Mouse (Mus musculus) hindbrain, embryonic 11.5 days (tissue): ENCODE measurements around the gene Pla2g2c. TPM values are rescaled to one million over a fixed set of nuclear protein-coding genes. Genes with fewer than 3 reads are reported as not detected.

ENCODE experiments used
- ATAC-seq: fragments of 200-750 bp; cut with Nextera tagmentation; 2 replicates; pipeline ENCODE4 v1.8.0; 2017; ENCODE audit warnings: mild to moderate bottlenecking, moderate TSS enrichment, moderate library complexity; ENCODE audit not compliant: low FRiP score
- DNase-seq: peaks from one replicate; pipeline ENCODE4 v3.0.0-alpha.2; 2015; ENCODE audit warnings: low spot score
- H3K27ac ChIP-seq: fragments of 300-500 bp; sonication (generic); 2 replicates; pipeline ENCODE4 v1.5.1; 2014; ENCODE audit warnings: mild to moderate bottlenecking, low read depth, low read length
- H3K27me3 ChIP-seq: fragments of 300-500 bp; sonication (generic); 2 replicates; pipeline ENCODE4 v1.6.1; 2014; ENCODE audit warnings: mild to moderate bottlenecking, low read length, moderate library complexity, mixed read lengths; ENCODE audit not compliant: control insufficient read depth, insufficient read depth
- H3K36me3 ChIP-seq: fragments of 300-500 bp; sonication (generic); 2 replicates; pipeline ENCODE4 v1.6.1; 2014; ENCODE audit warnings: mild to moderate bottlenecking, low read length, moderate library complexity, mixed read lengths; ENCODE audit not compliant: control insufficient read depth, insufficient read depth
- H3K4me1 ChIP-seq: fragments of 300-500 bp; sonication (generic); replicated peaks from 2 replicates; pipeline ENCODE4 v1.6.1; 2014; ENCODE audit warnings: low read length, mixed read lengths; ENCODE audit not compliant: control insufficient read depth, insufficient read depth
- H3K4me2 ChIP-seq: fragments of 300-500 bp; sonication (generic); replicated peaks from 2 replicates; pipeline ENCODE4 v1.6.1; 2014; ENCODE audit warnings: mild to moderate bottlenecking, low read depth, low read length
- H3K4me3 ChIP-seq: fragments of 300-500 bp; sonication (generic); 2 replicates; pipeline ENCODE4 v1.5.1; 2014; ENCODE audit warnings: low read depth, low read length
- H3K9ac ChIP-seq: fragments of 300-500 bp; sonication (generic); 2 replicates; pipeline ENCODE4 v1.6.1; 2014; ENCODE audit warnings: low read depth, low read length
- H3K9me3 ChIP-seq: fragments of 300-500 bp; sonication (generic); 2 replicates; pipeline ENCODE4 v1.6.1; 2016; ENCODE audit warnings: low read length; ENCODE audit not compliant: control insufficient read depth
- WGBS: fragments of 180-500 bp; shearing (Covaris S2); extraction: QIAGEN DNeasy Blood & Tissue Kit; methylation state at CpG from one replicate; pipeline ENCODE4 v1.1.7; 2014; 5-methylcytosine and 5-hydroxymethylcytosine counted together
- polyA plus RNA-seq: library from polyadenylated mRNA; unstranded; fragments of >200 nt; fragmentation: Nextera tagmentation; extraction: Ambion mirVana; gene quantifications from 2 replicates; pipeline ENCODE4 v1.2.1, GENCODE M21; 2014

Pla2g2c gene
- polyA plus RNA-seq, 1 experiment from 2014 or later = 0.48 TPM

DNA sequence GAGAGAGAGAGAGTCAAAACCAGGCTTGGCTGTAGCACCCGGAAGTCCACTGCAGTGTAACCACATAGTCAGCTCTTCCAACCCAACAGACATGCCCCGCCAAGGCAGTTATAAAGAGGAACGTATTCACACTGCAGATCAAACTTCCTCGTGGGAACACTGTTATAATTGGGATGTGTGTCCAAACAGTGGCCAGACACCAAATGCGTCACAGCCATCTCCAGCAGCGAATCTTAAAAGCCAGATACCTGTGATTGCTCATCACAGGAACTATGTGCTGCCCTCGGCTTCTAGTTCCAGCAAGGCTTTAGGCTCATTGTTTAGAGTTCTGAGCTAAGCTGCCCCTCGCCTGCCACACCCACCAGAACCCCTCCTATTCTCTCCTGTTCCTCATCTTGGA is 22.1 kb upstream of the Pla2g2c start:
- Histone ChIP-seq H3K4me2 (no peak overlapping the region), H3K4me1 (no peaks in the 10 kb centered on the region), H3K9me3 (no peaks in the 10 kb centered on the region), H3K4me3 (no peak overlapping the region), H3K27ac (no peak overlapping the region), H3K9ac (no peak overlapping the region), H3K36me3 (no peaks in the 10 kb centered on the region), H3K27me3 (no peaks in the 10 kb centered on the region)
- ATAC-seq (no peak), DNase-seq (no peak)
- WGBS = 86% methylated on average over 8 of the region's 8 CpGs

DNA sequence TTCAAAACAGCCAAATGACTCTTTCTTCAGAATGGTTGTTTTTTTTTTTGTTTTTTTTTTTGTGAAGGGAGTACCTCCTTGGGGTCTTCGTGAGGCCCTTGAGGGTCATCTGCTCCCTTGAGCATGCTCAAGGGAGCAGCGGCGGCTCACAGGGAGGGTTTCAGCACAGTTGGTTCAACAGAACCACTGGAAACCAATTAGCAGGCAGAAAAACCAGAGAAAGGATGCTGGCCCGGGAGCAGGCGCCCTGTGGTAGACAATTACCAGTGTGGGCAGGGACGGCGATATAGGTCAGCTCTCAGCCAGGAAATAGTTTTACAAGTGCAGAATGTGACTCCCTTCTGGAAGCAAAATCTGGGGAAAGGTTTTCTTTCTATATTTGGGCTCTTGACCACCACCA is 21.0 kb upstream of the Pla2g2c start:
- no peaks in the 10 kb centered on the region for H3K9me3 ChIP-seq
- ATAC-seq (no peak), DNase-seq (no peak)
- H3K4me2 ChIP-seq = no peak overlapping the region
- no peak overlapping the region for H3K4me3 ChIP-seq
- no peaks in the 10 kb centered on the region for H3K36me3 ChIP-seq
- H3K9ac ChIP-seq = no peak overlapping the region
- H3K27ac ChIP-seq = no peak overlapping the region
- 71% methylated on average over 7 of the region's 7 CpGs for WGBS
- no peaks in the 10 kb centered on the region for H3K4me1 ChIP-seq
- no peaks in the 10 kb centered on the region for H3K27me3 ChIP-seq

DNA sequence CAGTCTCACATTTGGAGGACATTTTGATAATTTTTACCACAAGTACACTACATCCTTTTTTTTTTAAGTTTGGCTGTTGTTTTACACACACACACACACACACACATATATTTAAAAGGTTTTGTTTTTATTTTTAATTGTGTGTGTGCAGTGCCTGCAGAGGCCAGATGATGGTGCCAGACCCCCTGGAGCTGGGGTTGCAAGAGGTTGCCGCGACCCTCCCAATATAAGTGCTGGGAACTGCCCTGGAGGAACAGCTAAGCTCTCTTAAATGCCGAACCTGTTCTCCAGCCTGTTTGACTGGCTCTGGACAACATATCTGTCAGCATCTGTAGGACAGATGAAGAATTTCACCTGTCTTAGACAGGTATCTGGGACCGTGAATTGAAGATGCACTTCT is 20.4 kb upstream of the Pla2g2c start:
- DNase-seq (no peak), ATAC-seq (no peak)
- H3K9me3 ChIP-seq = no peaks in the 10 kb centered on the region
- no peak overlapping the region for H3K27ac ChIP-seq
- WGBS = 80% methylated on average over 4 of the region's 4 CpGs
- H3K27me3 ChIP-seq = no peaks in the 10 kb centered on the region
- no peak overlapping the region for H3K9ac ChIP-seq
- no peaks in the 10 kb centered on the region for H3K36me3 ChIP-seq
- no peak overlapping the region for H3K4me2 ChIP-seq
- no peak overlapping the region for H3K4me3 ChIP-seq
- H3K4me1 ChIP-seq = no peaks in the 10 kb centered on the region

DNA sequence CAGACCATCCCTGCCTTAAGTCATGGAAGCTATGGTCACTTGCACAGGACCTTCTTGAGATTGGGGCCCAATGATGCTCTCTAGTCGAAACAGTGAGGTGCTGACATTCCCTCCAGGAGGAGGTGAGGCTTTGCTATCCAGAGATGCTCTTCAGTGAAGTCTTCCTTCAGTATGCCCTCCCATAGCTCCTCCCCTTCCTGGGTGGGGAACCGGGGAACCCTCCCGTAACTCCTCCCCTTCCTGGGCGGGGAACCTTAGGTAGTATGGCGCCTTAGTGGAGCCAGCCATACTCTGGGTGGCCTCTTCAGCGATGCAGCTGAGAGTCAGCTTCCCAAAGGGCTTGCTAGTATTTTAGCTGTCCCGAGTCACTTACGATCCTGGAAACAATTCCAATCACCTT is 18.0 kb upstream of the Pla2g2c start:
- H3K36me3 ChIP-seq = no peaks in the 10 kb centered on the region
- no peak overlapping the region for H3K27ac ChIP-seq
- no peak overlapping the region for H3K4me3 ChIP-seq
- ATAC-seq = no peak
- no peaks in the 10 kb centered on the region for H3K4me1 ChIP-seq
- H3K9me3 ChIP-seq = no peaks in the 10 kb centered on the region
- WGBS = 93% methylated on average over 8 of the region's 8 CpGs
- H3K9ac ChIP-seq = no peak overlapping the region
- DNase-seq = no peak
- no peaks in the 10 kb centered on the region for H3K27me3 ChIP-seq
- no peak overlapping the region for H3K4me2 ChIP-seq

DNA sequence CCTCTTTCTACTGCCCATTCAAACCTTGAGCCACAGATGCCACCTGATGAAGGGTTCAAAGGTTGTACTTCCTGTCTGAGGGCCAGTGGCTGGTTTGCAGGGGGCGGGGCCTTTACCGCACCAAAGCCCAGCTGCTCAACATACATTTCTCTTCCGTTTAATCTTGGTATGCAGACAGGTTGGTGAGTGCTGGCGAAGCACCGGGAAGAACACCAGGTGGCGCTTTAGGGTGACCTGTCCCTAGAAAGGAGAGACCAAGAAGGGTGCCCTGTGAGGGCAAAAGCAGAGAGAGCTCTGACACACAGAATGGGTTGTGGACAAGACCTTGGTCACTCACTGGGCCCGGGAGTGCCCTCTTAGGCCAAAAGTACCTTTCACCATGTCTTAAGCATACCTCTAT is 16.0 kb upstream of the Pla2g2c start:
- H3K27me3 ChIP-seq = no peaks in the 10 kb centered on the region
- ATAC-seq = no peak
- WGBS = 16% methylated on average over 7 of the region's 7 CpGs

DNA sequence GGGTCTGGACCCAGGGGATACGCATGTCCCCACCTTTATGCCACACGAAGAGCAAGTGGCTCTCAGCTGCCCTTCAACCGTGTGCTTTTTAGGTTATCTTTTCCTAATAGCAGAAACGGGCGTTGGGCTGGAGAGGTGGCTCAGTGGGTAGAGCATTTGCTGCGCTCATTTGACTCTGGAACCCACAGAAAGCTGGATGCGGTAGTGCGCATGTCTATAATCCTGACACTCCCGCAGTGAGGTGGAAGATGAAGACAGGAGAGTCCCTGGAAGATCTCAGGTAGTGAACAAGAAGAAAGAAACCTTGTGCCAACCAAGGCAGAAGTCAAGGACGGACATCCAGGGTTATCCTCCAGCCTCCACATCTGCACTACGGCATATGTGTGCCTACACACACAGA is 15.3 kb upstream of the Pla2g2c start:
- H3K36me3 ChIP-seq = no peaks in the 10 kb centered on the region
- no peaks in the 10 kb centered on the region for H3K27me3 ChIP-seq
- H3K27ac ChIP-seq = no peak overlapping the region
- DNase-seq = no peak
- H3K4me2 ChIP-seq = no peak overlapping the region
- 86% methylated on average over 10 of the region's 11 CpGs for WGBS
- no peak overlapping the region for H3K9ac ChIP-seq
- ATAC-seq = no peak
- H3K4me1 ChIP-seq = no peaks in the 10 kb centered on the region
- H3K9me3 ChIP-seq = no peaks in the 10 kb centered on the region
- no peak overlapping the region for H3K4me3 ChIP-seq

More for the DNA sequence above, 16.0 kb upstream of the Pla2g2c start:
- H3K36me3 ChIP-seq = no peaks in the 10 kb centered on the region
- no peak overlapping the region for H3K4me2 ChIP-seq
- H3K9ac ChIP-seq = no peak overlapping the region
- H3K27ac ChIP-seq = no peak overlapping the region
- H3K4me3 ChIP-seq = no peak overlapping the region
- H3K9me3 ChIP-seq = no peaks in the 10 kb centered on the region
- DNase-seq = peak; percentile 73
- no peaks in the 10 kb centered on the region for H3K4me1 ChIP-seq

DNA sequence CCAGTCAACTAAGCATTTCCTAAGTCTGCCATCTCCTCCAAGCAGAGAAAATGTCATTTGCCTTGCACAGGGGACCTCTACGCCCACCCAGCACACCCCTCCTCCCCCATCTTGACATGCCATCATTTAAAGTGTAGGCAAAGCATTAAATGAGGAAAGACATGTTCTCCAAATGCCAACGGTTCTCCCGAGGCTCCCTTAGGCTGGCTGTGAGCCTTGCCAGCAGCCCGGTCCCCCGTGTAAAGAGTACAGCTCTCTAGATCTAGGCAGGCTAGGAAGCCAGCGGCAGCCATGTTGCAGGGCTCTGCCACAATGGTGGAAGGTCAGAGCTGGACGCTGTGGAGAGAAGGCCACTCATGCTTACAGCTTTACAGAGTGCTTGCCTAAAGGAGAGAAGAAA is 14.6 kb upstream of the Pla2g2c start:
- Histone ChIP-seq H3K9me3 (no peaks in the 10 kb centered on the region), H3K4me3 (no peak overlapping the region), H3K27ac (no peak overlapping the region), H3K27me3 (no peaks in the 10 kb centered on the region), H3K4me2 (no peak overlapping the region), H3K36me3 (no peaks in the 10 kb centered on the region), H3K4me1 (no peaks in the 10 kb centered on the region), H3K9ac (no peak overlapping the region)
- WGBS = 77% methylated on average over 7 of the region's 7 CpGs
- no peak for DNase-seq
- no peak for ATAC-seq

DNA sequence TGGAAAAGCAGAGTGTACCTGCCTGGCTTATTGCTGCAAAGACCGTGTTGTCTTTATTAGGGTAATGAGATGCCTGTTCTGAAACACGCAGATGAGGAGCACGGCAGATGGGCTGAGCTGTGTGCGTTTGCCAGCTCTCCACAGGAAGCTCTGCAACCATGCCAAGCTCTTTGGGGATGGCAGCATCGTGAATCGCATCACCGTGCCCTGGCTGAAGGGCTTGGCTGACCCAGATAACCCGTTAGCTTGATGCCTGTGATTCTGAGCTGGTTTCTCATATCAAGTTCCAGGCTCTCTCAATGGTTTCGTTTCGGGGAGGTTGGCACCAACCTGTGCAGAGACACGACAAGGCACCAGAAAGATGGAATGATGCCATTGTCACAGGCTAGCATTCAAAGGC is 14.0 kb upstream of the Pla2g2c start:
- no peak overlapping the region for H3K9ac ChIP-seq
- H3K36me3 ChIP-seq = no peaks in the 10 kb centered on the region
- ATAC-seq (no peak), DNase-seq (no peak)
- 87% methylated on average over 11 of the region's 11 CpGs for WGBS
- H3K4me1 ChIP-seq = no peaks in the 10 kb centered on the region
- H3K4me2 ChIP-seq = no peak overlapping the region
- no peaks in the 10 kb centered on the region for H3K27me3 ChIP-seq
- no peaks in the 10 kb centered on the region for H3K9me3 ChIP-seq
- no peak overlapping the region for H3K4me3 ChIP-seq
- no peak overlapping the region for H3K27ac ChIP-seq

DNA sequence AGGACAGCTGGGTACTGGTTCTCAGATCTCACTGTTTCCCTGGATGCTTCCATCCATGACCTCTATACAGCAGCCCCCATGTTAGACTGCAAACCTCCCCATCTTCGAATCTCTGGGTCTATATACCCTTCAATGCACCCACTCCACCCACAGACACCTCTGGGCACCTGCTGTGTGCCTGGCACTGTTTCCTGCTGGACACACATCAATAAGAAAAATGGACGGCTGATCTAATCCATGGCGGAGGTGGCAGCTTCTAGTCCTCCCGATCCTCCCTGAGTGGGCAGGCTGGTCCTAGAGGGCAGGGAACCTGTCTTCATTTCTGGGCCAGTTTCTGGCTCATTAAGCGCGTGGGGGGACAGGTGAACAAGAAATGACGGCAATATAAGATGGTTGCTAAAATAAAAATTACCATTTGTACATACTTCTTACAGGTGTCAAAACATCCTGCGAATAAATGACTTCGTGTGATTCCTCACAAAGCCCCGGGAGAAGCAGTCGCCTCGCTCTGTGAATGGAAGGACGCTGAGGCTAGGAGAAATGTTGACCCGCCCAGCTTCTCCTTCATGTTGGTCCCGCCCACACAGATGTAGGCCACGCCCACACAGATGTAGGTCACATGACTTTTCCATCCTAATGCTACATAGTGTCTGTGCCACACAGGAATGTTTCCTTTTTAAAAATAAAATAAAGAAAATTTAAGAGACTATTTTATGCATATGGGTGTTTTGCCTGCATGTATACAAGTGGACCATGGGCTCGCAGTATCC is 13.4 kb upstream of the Pla2g2c start:
- Histone ChIP-seq H3K4me2 (no peak overlapping the region), H3K9ac (no peak overlapping the region), H3K36me3 (no peaks in the 10 kb centered on the region), H3K4me3 (no peak overlapping the region), H3K9me3 (no peaks in the 10 kb centered on the region), H3K4me1 (no peaks in the 10 kb centered on the region), H3K27ac (no peak overlapping the region), H3K27me3 (no peaks in the 10 kb centered on the region)
- no peak for DNase-seq
- ATAC-seq = no peak
- WGBS = 67% methylated on average over 17 of the region's 17 CpGs
